Mouse (Mus musculus): ENCODE measurements around the gene Cfap299. TPM values are rescaled to one million over a fixed set of nuclear protein-coding genes. Genes with fewer than 3 reads are reported as not detected.
"Not testable (repeated sequence)": the region's sequence is repeated elsewhere in the genome, so short reads cannot be mapped to it uniquely, and the experiment has no call there.

Gene Cfap299
- total RNA-seq (2021), result not detected
- long read RNA-seq, experiment 1, result 0 reads
- long read RNA-seq, experiment 2, result 0 reads

GRCm38 (mm10) chr5:98328848-98329624 lies at the start of gene Cfap299:
Gene Cfap299, plus strand, starts transcription at chr5:98329304.
- intact Hi-C loops (cut with DNase I; ENCODE audit: low total_unique reads), result loop anchor here (5.0 kb wide), 2 partner anchors 142 to 1207 kb away; no protein-coding TSS in a partner anchor
- DNase-seq, result peak; percentile 71

- intact Hi-C loops (cut with DNase I; ENCODE audit: low total_unique reads), result no loop called here
- no peak for DNase-seq
These were observed 47.1 kb upstream of the Cfap299 start for GRCm38 (mm10) chr5:98281993-98282392.

DNA sequence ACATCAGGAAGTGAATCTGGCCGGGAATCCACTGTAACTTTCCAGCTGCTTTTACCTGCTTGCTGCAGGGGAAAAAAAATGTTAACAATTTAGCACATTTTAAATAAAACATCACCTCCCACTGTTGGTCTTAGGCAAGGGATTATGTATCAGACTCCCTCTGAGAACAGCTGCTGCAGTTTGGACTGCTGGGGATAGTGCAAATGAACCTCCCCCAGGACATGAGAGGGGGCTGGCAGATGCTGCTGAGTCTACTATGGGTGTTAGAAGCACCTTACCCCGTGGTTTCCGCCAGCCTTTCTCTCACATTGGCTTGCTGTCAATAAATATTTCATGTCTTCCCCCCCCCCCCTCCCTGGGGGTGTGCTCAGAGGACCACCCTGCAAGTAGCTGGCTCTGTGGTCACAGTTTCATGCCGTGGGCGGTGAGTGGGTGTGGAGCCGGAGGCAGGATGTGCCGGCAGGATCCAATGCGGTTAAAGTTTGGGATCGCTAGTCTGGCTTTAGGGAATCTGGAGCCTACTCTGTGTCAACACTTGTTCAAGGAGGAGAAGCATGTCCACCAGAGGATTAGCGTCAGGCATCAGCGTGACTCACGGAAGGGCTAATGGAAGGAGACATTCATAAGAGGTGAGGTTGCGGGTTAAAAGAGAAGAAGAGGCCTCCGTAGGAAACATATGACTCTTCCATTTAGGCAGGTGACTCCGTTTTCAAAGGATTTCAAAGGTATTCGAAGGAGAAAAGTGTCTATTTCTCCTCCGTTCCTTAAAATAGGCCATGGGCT lies 45.2 kb upstream of the Cfap299 start:
- DNase-seq, result no peak
- intact Hi-C loops (cut with DNase I; ENCODE audit: low total_unique reads), result no loop called here

GRCm38 (mm10) chr5:98290642-98291041 lies 38.5 kb upstream of the Cfap299 start:
- intact Hi-C loops (cut with DNase I; ENCODE audit: low total_unique reads), result no loop called here
- no peak for DNase-seq

- intact Hi-C loops (cut with DNase I; ENCODE audit: low total_unique reads), result no loop called here
These were observed 36.6 kb upstream of the Cfap299 start for GRCm38 (mm10) chr5:98292388-98293048.

DNA sequence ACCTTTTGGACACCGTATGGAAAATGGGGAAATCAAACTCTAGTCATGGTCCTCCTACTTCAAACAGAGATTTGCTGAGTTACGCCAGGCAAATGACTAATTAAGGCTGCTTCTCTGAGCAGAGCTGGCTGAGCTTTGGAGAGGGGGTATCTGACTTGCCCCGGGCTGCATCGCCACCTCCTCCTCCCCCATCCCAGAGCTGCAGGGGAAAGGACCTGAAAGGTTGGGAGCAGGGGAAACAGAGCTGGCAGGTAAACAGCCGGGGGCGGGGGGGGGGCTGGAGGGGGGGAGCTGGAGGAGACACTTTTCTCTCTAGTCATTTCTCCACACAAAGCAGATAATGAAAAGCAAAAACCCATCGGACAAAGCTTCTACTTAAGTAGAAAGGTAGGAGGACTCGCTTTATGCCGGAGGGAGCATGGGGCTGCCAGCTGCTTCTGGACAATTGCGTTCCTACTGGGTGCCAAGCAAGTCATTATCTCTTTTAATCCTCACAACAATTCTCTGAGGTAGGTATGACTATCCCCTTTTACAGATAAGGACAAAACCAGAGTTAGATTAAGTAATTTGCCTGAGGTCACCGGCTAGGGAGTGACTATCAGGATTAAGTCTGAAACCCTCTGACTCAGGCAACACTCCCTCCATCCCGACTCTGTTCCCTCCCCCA lies 35.9 kb upstream of the Cfap299 start:
- DNase-seq, result no peak
- intact Hi-C loops (cut with DNase I; ENCODE audit: low total_unique reads), result no loop called here

More at GRCm38 (mm10) chr5:98292388-98293048, 36.6 kb upstream of the Cfap299 start:
- no peak for DNase-seq

DNA sequence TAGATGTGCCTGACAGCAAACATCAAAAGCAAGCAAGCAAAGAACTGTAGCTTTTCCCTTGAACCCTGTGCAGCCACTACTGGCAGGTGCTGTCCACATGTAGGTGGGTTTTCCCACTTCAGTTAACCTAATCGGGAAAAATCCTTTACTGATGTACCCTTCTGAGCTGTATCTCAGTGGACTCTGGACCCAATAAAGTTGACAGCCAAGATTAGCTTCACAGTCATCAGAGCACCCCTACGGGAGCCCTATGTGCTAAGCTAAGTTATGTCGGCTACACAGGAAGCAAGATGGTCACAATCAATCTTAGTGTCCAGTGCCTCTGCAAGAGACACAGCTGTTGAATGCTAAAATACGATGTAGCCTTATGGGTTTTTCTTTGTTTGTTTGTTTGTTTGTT lies 29.0 kb upstream of the Cfap299 start:
- DNase-seq, result no peak

DNA sequence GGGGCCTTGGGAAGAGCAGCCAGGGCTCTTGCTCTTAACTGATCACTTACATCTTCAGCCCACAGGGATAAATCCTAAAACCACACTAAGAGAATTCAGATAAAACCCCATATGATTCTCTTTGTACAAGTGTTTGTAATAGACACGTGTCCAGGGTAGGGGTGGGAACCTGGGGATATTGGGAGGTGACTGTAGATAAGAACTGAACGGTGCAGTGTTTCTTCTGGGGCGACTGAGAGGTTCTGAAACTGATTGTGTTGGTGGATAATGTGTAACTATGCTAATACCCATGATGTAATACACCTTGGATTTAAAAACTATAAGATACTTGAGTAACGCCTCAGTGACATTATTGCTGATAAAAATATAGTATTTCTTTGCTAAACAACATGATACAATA lies 23.4 kb upstream of the Cfap299 start:
- intact Hi-C loops (cut with DNase I; ENCODE audit: low total_unique reads), result no loop called here

More for the DNA sequence above, 29.0 kb upstream of the Cfap299 start:
- intact Hi-C loops (cut with DNase I; ENCODE audit: low total_unique reads), result no loop called here

GRCm38 (mm10) chr5:98306528-98306927 lies 22.6 kb upstream of the Cfap299 start:
- intact Hi-C loops (cut with DNase I; ENCODE audit: low total_unique reads), result no loop called here
- no peak for DNase-seq

More for the DNA sequence above, 23.4 kb upstream of the Cfap299 start:
- no peak for DNase-seq

DNA sequence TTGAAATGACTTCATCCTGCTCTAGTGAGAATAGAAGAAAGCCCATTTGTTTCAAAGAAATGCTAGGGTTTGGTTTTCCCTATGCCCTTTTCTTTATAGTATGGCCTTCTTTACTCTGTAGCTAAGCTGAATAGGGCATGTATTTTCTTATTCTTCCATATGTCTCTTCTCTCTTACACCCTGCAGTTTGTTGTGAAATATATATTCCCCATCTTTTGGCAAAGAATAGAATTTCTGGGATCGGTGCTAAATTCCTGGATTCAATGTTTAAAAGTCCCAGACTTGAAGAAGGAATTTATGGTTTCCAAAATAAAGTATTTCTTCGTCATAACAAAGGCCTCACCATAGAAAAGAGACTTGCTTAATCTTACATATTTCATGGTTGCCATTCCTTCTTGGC lies 2.5 kb upstream of the Cfap299 start:
- intact Hi-C loops (cut with DNase I; ENCODE audit: low total_unique reads), result loop anchor here (5.0 kb wide), 2 partner anchors 139 to 1204 kb away; no protein-coding TSS in a partner anchor
- no peak for DNase-seq

- DNase-seq; intact Hi-C loops (cut with DNase I; ENCODE audit: low total_unique reads): not testable (repeated sequence)
These were observed 14.6 kb downstream of the Cfap299 start for GRCm38 (mm10) chr5:98343751-98344150.

DNA sequence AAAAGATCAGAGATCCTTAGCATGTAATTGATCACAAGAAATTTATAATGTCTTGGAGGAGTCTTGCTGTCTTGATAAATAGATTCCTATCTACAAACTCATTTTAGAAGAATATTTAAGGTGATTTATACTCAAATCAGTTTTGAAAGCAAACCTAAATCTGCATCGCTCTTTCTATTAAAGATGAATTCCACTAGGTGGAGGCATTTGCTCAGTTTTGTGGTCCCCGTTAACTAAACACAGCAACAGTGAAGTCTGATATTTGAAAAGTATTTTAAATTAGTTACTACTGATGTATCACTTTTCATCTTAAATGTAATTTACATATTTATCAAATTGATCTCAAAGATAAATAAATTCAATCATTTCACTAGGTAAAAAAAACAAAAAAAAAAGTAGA lies 15.5 kb downstream of the Cfap299 start:
- intact Hi-C loops (cut with DNase I; ENCODE audit: low total_unique reads), result no loop called here
- no peak for DNase-seq

DNA sequence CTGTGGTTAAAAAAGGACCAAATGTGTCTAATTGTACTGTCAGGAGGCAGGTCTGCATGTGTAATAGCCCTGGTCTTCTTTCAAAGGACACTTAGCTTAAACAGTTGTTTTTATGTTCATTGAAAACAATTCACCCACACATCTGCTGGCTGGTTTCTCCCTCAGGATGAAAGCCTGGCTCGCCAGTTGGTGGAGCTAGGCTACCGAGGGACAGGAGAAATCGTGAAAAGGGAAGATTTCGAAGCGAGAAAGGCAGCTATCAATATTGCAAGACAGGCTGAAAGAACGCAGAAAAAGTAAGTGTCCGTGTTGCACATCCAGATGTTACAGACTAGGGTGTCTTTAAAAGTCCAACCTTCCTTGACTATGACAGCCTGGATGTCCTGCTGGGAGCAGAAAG lies 17.0 kb downstream of the Cfap299 start:
- intact Hi-C loops (cut with DNase I; ENCODE audit: low total_unique reads), result loop anchor here (5.0 kb wide), 1 partner anchor 521 kb away; no protein-coding TSS in a partner anchor
- no peak for DNase-seq

DNA sequence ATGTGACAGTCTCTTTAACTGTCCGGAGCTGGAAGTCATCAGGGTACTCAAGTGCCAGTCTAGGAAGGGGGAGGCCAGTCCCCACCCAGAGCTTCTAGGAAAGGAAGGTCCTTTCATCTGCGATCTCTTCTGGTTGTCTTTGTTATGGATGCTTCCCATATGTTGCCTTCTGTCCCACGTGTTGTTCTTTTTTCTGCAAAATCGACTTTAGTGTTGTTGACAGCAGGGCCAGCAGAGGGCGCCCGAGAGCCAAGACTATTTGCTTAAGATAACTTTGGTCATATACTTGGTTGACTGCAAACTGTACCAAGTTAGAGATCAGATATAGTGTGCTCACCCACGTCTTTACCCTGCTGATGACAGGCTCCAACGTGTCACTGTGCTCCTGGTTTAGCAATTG lies 19.5 kb downstream of the Cfap299 start:
- intact Hi-C loops (cut with DNase I; ENCODE audit: low total_unique reads), result loop anchor here (5.0 kb wide), 1 partner anchor 519 kb away; no protein-coding TSS in a partner anchor
- DNase-seq, result peak; percentile 58

- intact Hi-C loops (cut with DNase I; ENCODE audit: low total_unique reads), result no loop called here
- DNase-seq, result no peak
These were observed 30.8 kb downstream of the Cfap299 start for GRCm38 (mm10) chr5:98359912-98360311.

GRCm38 (mm10) chr5:98360792-98361419 lies 31.8 kb downstream of the Cfap299 start:
- intact Hi-C loops (cut with DNase I; ENCODE audit: low total_unique reads), result no loop called here
- DNase-seq, result no peak

GRCm38 (mm10) chr5:98363428-98363827 lies 34.3 kb downstream of the Cfap299 start:
- intact Hi-C loops (cut with DNase I; ENCODE audit: low total_unique reads), result no loop called here
- DNase-seq, result no peak

GRCm38 (mm10) chr5:98365340-98365739 lies 36.2 kb downstream of the Cfap299 start:
- DNase-seq, result no peak
- intact Hi-C loops (cut with DNase I; ENCODE audit: low total_unique reads), result no loop called here

- intact Hi-C loops (cut with DNase I; ENCODE audit: low total_unique reads), result no loop called here
- DNase-seq, result no peak
These were observed 39.7 kb downstream of the Cfap299 start for GRCm38 (mm10) chr5:98368822-98369221.

Measured in gastrocnemius, postnatal 14 days (tissue).